Mouse (Mus musculus) heart, embryonic 12.5 days (tissue): Measurements from ENCODE around the gene Ppp2r5d. TPM values are rescaled to one million over a fixed set of nuclear protein-coding genes. Genes with fewer than 3 reads are reported as not detected.

Experiments
- ATAC-seq: fragments of 200-750 bp; cut with Nextera tagmentation; 2 replicates; pipeline ENCODE4 v1.8.0; 2017; ENCODE audit warnings: moderate TSS enrichment, moderate library complexity; ENCODE audit not compliant: insufficient number of reproducible peaks, low FRiP score
- H3K27ac ChIP-seq: fragments of 300-500 bp; sonication (generic); 2 replicates; pipeline ENCODE4 v1.5.1; 2016; ENCODE audit warnings: mild to moderate bottlenecking, moderate library complexity; ENCODE audit not compliant: poor library complexity, severe bottlenecking
- H3K27me3 ChIP-seq: fragments of 300-500 bp; sonication (generic); replicated peaks from 2 replicates; pipeline ENCODE4 v1.6.1; 2016; ENCODE audit warnings: mild to moderate bottlenecking, moderate library complexity
- H3K36me3 ChIP-seq: fragments of 300-500 bp; sonication (generic); 2 replicates; pipeline ENCODE4 v1.6.1; 2016; ENCODE audit warnings: mild to moderate bottlenecking, moderate library complexity
- H3K4me1 ChIP-seq: fragments of 300-500 bp; sonication (generic); replicated peaks from 2 replicates; pipeline ENCODE4 v1.6.1; 2016; ENCODE audit warnings: mild to moderate bottlenecking
- H3K4me2 ChIP-seq: fragments of 300-500 bp; sonication (generic); 2 replicates; pipeline ENCODE4 v1.6.1; 2016; ENCODE audit warnings: mild to moderate bottlenecking, moderate library complexity
- H3K4me3 ChIP-seq: fragments of 300-500 bp; sonication (generic); 2 replicates; pipeline ENCODE4 v1.5.1; 2016; ENCODE audit warnings: mild to moderate bottlenecking
- H3K9ac ChIP-seq: fragments of 300-500 bp; sonication (generic); 2 replicates; pipeline ENCODE4 v1.6.1; 2016; ENCODE audit warnings: mild to moderate bottlenecking, moderate library complexity
- H3K9me3 ChIP-seq: fragments of 300-500 bp; sonication (generic); replicated peaks from 2 replicates; pipeline ENCODE4 v1.6.1; 2016; ENCODE audit warnings: mild to moderate bottlenecking, moderate library complexity
- WGBS: fragments of 180-500 bp; shearing (Covaris S2); methylation state at CpG from one replicate; pipeline ENCODE4 v1.1.7; 2016; 5-methylcytosine and 5-hydroxymethylcytosine counted together
- polyA plus RNA-seq: library from polyadenylated mRNA; unstranded; fragments of >200 nt; fragmentation: Nextera tagmentation; extraction: Ambion mirVana; gene quantifications from 2 replicates; pipeline ENCODE4 v1.2.1, GENCODE M21; 2016

Gene Ppp2r5d
- polyA plus RNA-seq, 1 experiment from 2014 or later: 62.8 TPM

DNA sequence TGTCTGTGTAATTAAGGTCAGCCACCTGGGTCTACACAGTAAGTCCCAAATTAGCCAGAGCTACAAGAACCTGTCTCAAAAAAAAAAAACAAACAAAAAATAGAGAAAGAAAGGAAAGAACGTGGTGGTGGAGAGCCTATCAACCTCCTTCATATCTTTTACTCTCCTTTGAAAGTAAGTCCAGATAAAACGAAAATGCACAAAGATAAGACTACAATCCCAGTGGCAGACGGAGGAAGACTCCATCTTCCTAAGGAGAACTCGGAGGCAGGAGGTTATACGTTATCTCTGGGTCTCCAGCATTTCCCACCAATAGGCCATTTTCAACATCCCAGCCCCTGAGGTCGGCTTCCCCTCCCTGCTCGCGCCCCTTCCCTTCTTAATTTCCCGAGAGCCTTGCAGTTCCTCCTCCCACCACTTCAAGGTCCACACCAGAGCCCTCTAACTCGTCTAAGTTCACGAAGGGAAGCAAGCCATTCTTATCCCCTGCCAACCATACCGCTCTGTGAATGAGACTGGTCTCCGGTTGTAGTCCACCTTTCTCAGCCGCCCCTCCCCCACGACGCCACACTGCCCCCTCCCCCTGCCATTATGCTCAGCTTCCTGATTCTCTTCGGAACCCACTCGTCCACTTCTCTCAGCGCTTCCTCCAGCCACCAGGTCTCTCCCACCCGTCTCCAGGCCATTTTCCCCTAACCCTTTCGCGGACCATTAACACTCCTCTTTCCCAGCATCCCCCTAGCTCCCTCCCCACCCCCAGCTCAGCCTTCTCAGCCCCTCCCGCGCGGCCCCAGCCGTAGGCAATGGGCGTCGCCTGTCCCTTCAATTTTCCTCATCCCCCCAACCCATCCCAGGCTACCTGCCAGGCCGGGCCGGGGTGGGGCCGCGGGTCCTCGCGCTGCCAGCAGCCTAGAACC, 24.8 kb downstream of the Ppp2r5d start:
- no peaks in the 10 kb centered on the region for H3K9me3 ChIP-seq
- no peak; the same call in none of the 2 replicates for ATAC-seq
- H3K4me3 ChIP-seq: peak overlapping the region; percentile 81
- H3K9ac ChIP-seq: peak overlapping the region; percentile 84
- H3K36me3 ChIP-seq: peaks cover 60% of the 10 kb centered on the region
- peaks cover 41% of the 10 kb centered on the region for H3K4me1 ChIP-seq
- H3K27me3 ChIP-seq: no peaks in the 10 kb centered on the region
- WGBS: under 1% methylated on average over 34 of the region's 34 CpGs
- peak overlapping the region; percentile 94 for H3K27ac ChIP-seq
- H3K4me2 ChIP-seq: peak overlapping the region; percentile 81

- Histone ChIP-seq H3K27me3 (no peaks in the 10 kb centered on the region), H3K4me2 (peak overlapping the region; percentile 81), H3K9me3 (no peaks in the 10 kb centered on the region), H3K4me1 (peaks cover 45% of the 10 kb centered on the region), H3K4me3 (peak overlapping the region; percentile 81), H3K36me3 (peaks cover 55% of the 10 kb centered on the region), H3K9ac (peak overlapping the region; percentile 84), H3K27ac (peak overlapping the region; percentile 94)
- no peak for ATAC-seq
- 24% methylated on average over 9 of the region's 9 CpGs for WGBS
These were observed 26.0 kb downstream of the Ppp2r5d start for GRCm38 (mm10) chr17:46678911-46679310.

GRCm38 (mm10) chr17:46678416-46678815, 26.5 kb downstream of the Ppp2r5d start, which contains the start of gene Mea1:
TSS of gene Mea1 (plus strand) at chr17:46678793.
- Histone ChIP-seq H3K9me3 (no peaks in the 10 kb centered on the region), H3K36me3 (peaks cover 50% of the 10 kb centered on the region), H3K27ac (peak within 1 kb of the TSS; percentile 94), H3K9ac (peak within 1 kb of the TSS; percentile 84), H3K4me2 (peak within 1 kb of the TSS; percentile 81), H3K27me3 (no peaks in the 10 kb centered on the region), H3K4me1 (peaks cover 43% of the 10 kb centered on the region), H3K4me3 (peak within 1 kb of the TSS; percentile 81)
- ATAC-seq: no peak
- WGBS: 69% methylated on average over 9 of the region's 9 CpGs

DNA sequence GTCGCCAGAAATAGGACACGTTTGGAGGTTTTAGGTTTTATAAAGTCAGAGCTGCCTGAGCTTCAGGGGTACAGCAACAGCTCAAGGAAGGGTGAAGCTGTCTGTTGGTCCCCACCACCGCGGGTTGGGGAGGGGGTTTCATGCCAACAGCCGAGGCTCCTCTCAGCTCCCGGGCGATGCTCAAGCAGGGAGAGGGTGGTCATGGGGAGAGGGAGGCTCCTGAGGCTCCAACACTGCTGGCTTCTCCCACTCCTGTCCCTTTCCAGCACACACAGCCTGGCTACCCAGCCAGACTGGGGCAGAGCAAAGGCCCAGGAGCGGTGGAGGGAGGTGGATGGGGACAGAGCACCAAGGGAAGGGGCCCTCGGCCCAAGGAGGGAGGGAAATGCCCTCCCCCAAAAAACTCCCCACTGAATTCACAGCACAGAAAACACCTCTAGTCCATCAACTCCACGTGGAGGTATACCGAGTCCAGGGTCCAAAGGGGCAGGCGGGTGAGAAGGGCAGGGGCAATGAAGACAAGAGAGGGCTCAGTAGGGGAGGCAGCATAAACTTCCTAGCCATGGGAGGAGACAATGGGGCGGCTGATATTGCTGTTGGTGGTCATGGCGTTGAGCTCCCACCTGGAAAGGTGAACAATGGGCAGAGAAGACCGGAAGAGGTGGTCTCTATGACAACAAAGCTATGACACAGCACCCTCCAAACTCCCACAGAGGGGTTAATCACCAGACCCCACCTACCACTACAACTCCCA, 30.2 kb downstream of the Ppp2r5d start:
- no peaks in the 10 kb centered on the region for H3K27me3 ChIP-seq
- 23% methylated on average over 15 of the region's 15 CpGs for WGBS
- H3K4me2 ChIP-seq: peak overlapping the region; percentile 80
- peaks cover 44% of the 10 kb centered on the region for H3K4me1 ChIP-seq
- peak overlapping the region; percentile 71 for H3K9ac ChIP-seq
- H3K36me3 ChIP-seq: peaks cover 56% of the 10 kb centered on the region
- ATAC-seq: peak; percentile 20; the same call in 1 of the 2 replicates
- H3K9me3 ChIP-seq: no peaks in the 10 kb centered on the region
- H3K4me3 ChIP-seq: peak overlapping the region; percentile 84
- H3K27ac ChIP-seq: peak overlapping the region; percentile 80

DNA sequence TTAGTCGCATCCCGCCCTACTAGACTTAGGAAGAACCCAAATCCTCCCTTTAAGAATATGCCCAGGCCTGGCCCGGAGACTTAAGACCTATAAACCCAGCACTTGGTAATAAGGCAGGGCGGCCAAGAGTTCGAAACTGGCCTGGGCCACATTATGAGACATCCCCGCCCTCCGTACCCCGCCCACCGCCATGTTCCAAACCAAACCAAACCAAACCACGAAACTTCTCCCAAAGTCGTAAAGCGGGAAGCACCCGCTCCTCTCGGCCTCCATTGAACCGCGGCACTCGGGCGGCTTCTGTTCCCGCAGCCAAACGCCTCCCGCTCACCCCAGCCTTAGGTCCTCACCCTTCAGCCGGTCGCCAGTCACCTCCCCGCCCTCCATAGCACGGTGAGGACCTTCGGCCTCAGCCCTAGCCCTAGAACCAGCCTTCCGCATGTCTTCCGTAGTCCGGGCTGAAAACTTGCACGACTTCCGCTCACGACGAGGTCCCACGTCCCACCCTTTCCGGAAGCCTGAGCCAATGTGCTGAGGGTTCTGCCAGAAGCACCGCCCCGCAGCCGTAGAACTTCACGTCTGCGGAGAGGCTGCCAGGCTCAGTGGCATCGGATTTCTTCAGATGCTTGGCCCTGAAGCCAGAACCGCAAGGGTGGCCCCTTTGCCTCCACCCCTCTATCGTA, 30.9 kb downstream of the Ppp2r5d start, which contains the start of gene Rrp36:
Rrp36 (minus strand) TSS at position 503 of the 680 bp plus-strand sequence.
- Histone ChIP-seq H3K9ac (peak within 1 kb of the TSS; percentile 86), H3K4me3 (peak within 1 kb of the TSS; percentile 84), H3K36me3 (peaks cover 63% of the 10 kb centered on the region), H3K4me1 (peaks cover 38% of the 10 kb centered on the region), H3K27ac (peak within 1 kb of the TSS; percentile 80), H3K4me2 (peak within 1 kb of the TSS; percentile 80), H3K9me3 (0 out of 2 replicates have a peak, but pooled peaks cover 5% of the 10 kb centered on the region), H3K27me3 (no peaks in the 10 kb centered on the region)
- WGBS: 1% methylated on average over 43 of the region's 43 CpGs
- peak; percentile 88 for ATAC-seq

DNA sequence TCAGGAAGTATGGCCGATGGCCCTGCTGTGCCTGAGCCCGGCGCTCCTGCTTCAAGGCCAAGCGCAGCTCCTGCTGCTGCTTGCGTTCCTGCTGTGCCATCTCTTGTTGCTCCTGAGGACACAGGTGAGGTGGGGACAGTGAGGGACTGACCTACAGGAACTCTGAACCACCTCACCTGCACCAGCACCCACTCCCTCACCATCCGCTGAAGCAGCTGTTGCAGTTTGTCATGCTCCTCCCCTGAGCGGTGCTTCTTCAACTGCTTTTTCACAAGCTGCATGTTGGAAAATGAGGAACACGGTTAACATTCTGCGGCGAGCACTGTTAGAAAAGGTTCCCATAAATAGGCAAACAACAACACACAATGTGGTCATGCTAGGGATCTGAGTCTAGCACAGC, 35.0 kb downstream of the Ppp2r5d start:
- Histone ChIP-seq H3K9ac (no peak overlapping the region), H3K9me3 (0 out of 2 replicates have a peak, but pooled peaks cover 5% of the 10 kb centered on the region), H3K27me3 (no peaks in the 10 kb centered on the region), H3K4me2 (no peak overlapping the region), H3K36me3 (peaks cover 62% of the 10 kb centered on the region), H3K27ac (no peak overlapping the region), H3K4me1 (peaks cover 18% of the 10 kb centered on the region), H3K4me3 (no peak overlapping the region)
- WGBS: 92% methylated on average over 10 of the region's 10 CpGs
- ATAC-seq: no peak

GRCm38 (mm10) chr17:46667712-46668111, 37.2 kb downstream of the Ppp2r5d start:
- ATAC-seq: no peak
- H3K9ac ChIP-seq: no peak overlapping the region
- peaks cover 79% of the 10 kb centered on the region for H3K36me3 ChIP-seq
- WGBS: 88% methylated on average over 16 of the region's 16 CpGs
- peaks cover 2% of the 10 kb centered on the region; the same call in 1 of the 2 replicates for H3K4me1 ChIP-seq
- H3K4me3 ChIP-seq: no peak overlapping the region
- no peak overlapping the region for H3K27ac ChIP-seq
- no peaks in the 10 kb centered on the region for H3K27me3 ChIP-seq
- 0 out of 2 replicates have a peak, but pooled peaks cover 5% of the 10 kb centered on the region for H3K9me3 ChIP-seq
- no peak overlapping the region for H3K4me2 ChIP-seq

DNA sequence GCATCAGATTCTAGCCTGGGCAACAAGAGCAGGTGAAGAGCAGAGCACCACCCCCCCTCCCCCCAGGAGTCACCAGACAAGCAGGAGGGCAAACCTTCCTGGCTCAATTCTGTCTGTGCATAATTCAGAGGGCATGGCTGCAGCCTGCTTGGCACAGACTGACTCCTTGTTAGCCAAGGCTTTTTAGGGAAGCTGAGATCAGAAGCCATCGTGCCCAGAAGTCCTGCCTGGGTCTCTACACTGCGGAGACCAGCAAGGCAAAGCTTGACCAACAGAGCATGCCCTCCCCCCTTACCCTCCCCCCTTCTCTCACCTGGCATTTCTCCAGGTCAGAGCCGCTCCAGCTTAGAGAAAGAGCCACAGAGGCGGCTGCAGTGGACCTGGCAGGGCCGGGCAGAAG, 42.2 kb downstream of the Ppp2r5d start:
- no peaks in the 10 kb centered on the region for H3K27me3 ChIP-seq
- no peak for ATAC-seq
- no peak overlapping the region for H3K4me3 ChIP-seq
- no peaks in the 10 kb centered on the region for H3K4me1 ChIP-seq
- WGBS: 90% methylated on average over 5 of the region's 5 CpGs
- no peak overlapping the region for H3K4me2 ChIP-seq
- H3K27ac ChIP-seq: no peak overlapping the region
- H3K36me3 ChIP-seq: peaks cover 96% of the 10 kb centered on the region
- H3K9ac ChIP-seq: no peak overlapping the region
- H3K9me3 ChIP-seq: no peaks in the 10 kb centered on the region

DNA sequence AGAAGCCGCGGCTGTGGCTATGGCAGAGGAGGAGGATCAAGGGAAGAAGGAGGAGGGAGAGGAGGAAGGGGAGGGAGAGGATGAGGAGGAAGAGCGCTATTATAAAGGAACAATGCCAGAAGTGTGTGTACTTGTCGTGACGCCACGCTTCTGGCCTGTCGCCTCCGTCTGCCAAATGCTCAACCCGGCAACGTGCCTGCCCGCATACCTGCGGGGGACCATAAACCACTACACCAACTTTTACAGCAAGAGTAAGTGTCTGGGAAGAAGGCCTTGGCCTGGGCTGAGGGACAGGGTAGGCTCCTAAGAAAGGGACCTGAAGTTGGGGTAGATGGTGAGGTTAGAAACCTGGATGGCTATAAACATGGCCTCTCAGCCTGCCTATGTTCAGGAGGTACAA, 42.9 kb downstream of the Ppp2r5d start:
- no peaks in the 10 kb centered on the region for H3K9me3 ChIP-seq
- no peak overlapping the region for H3K27ac ChIP-seq
- H3K4me3 ChIP-seq: no peak overlapping the region
- peaks cover 98% of the 10 kb centered on the region for H3K36me3 ChIP-seq
- ATAC-seq: no peak
- WGBS: 91% methylated on average over 12 of the region's 12 CpGs
- H3K4me2 ChIP-seq: no peak overlapping the region
- no peaks in the 10 kb centered on the region for H3K4me1 ChIP-seq
- no peak overlapping the region for H3K9ac ChIP-seq
- H3K27me3 ChIP-seq: no peaks in the 10 kb centered on the region

- Histone ChIP-seq H3K9me3 (no peaks in the 10 kb centered on the region), H3K27me3 (no peaks in the 10 kb centered on the region), H3K27ac (no peak overlapping the region), H3K9ac (0 out of 2 replicates have a peak overlapping the region, but pooled peaks have one; percentile 28), H3K4me3 (no peak overlapping the region), H3K4me1 (no peaks in the 10 kb centered on the region), H3K36me3 (peaks cover 98% of the 10 kb centered on the region), H3K4me2 (no peak overlapping the region)
- 89% methylated on average over 9 of the region's 9 CpGs for WGBS
- no peak for ATAC-seq
These were observed 43.6 kb downstream of the Ppp2r5d start for GRCm38 (mm10) chr17:46661351-46661750.
